Mouse (Mus musculus) liver, embryonic 15.5 days (tissue): Measurements from ENCODE around the gene Hdx. TPM values are rescaled to one million over a fixed set of nuclear protein-coding genes. Genes with fewer than 3 reads are reported as not detected.
A peak's percentile ranks its signal among the peaks of the same experiment; 100 is the strongest.

Experiments used
- ATAC-seq: fragments of 200-750 bp; cut with Nextera tagmentation; 2 replicates; pipeline ENCODE4 v1.8.0; 2017; ENCODE audit warnings: moderate number of reproducible peaks, mild to moderate bottlenecking, moderate library complexity; ENCODE audit not compliant: insufficient read depth
- H3K27ac ChIP-seq: fragments of 300-500 bp; sonication (generic); replicated peaks from 2 replicates; pipeline ENCODE4 v1.5.1; 2015; ENCODE audit warnings: mild to moderate bottlenecking, inconsistent platforms
- H3K27me3 ChIP-seq: fragments of 300-500 bp; sonication (generic); 2 replicates; pipeline ENCODE4 v1.6.1; 2015; ENCODE audit warnings: mild to moderate bottlenecking, inconsistent platforms
- H3K36me3 ChIP-seq: fragments of 300-500 bp; sonication (generic); replicated peaks from 2 replicates; pipeline ENCODE4 v1.6.1; 2015; ENCODE audit warnings: moderate library complexity, mild to moderate bottlenecking, inconsistent platforms
- H3K4me1 ChIP-seq: fragments of 300-500 bp; sonication (generic); replicated peaks from 2 replicates; pipeline ENCODE4 v1.6.1; 2015; ENCODE audit warnings: inconsistent platforms
- H3K4me2 ChIP-seq: fragments of 300-500 bp; sonication (generic); 2 replicates; pipeline ENCODE4 v1.6.1; 2015; ENCODE audit warnings: moderate library complexity, mild to moderate bottlenecking, inconsistent platforms
- H3K4me3 ChIP-seq: fragments of 300-500 bp; sonication (generic); replicated peaks from 2 replicates; pipeline ENCODE4 v1.5.1; 2015; ENCODE audit warnings: mild to moderate bottlenecking, inconsistent platforms
- H3K9ac ChIP-seq: fragments of 300-500 bp; sonication (generic); 2 replicates; pipeline ENCODE4 v1.6.1; 2015; ENCODE audit warnings: moderate library complexity, mild to moderate bottlenecking, inconsistent platforms
- H3K9me3 ChIP-seq: fragments of 300-500 bp; sonication (generic); replicated peaks from 2 replicates; pipeline ENCODE4 v1.6.1; 2016; ENCODE audit warnings: inconsistent platforms
- WGBS: fragments of 180-500 bp; shearing (Covaris S2); methylation state at CpG from one replicate; pipeline ENCODE4 v1.1.7; 2015; ENCODE audit warnings: mixed read lengths; ENCODE audit not compliant: insufficient replicate concordance; 5-methylcytosine and 5-hydroxymethylcytosine counted together
- polyA plus RNA-seq: library from polyadenylated mRNA; unstranded; fragments of >200 nt; fragmentation: Nextera tagmentation; extraction: Ambion mirVana; gene quantifications from 2 replicates; pipeline ENCODE4 v1.2.1, GENCODE M21; 2015

Hdx gene
- polyA plus RNA-seq: 0.02 TPM in 2 replicates

- Histone ChIP-seq H3K27ac (no peak within 1 kb of the TSS), H3K4me2 (peak within 1 kb of the TSS; percentile 45), H3K9me3 (no peaks in the 10 kb centered on the region), H3K4me3 (peak within 1 kb of the TSS; percentile 22; the same call in 1 of the 2 replicates), H3K27me3 (no peaks in the 10 kb centered on the region), H3K9ac (no peak within 1 kb of the TSS), H3K4me1 (no peaks in the 10 kb centered on the region), H3K36me3 (no peaks in the 10 kb centered on the region)
- WGBS: 13% methylated on average over 26 of the region's 26 CpGs
- no peak for ATAC-seq
These were observed at the start of gene Hdx for GRCm38 (mm10) chrX:111696356-111697282. TSS of gene Hdx (minus strand) at chrX:111697079.

- WGBS: 33% methylated on average over 3 of the region's 3 CpGs
- no peak for ATAC-seq
- Histone ChIP-seq H3K9me3 (no peaks in the 10 kb centered on the region), H3K9ac (no peak overlapping the region), H3K4me1 (no peaks in the 10 kb centered on the region), H3K27ac (no peak overlapping the region), H3K4me2 (no peak overlapping the region), H3K4me3 (no peak overlapping the region), H3K27me3 (no peaks in the 10 kb centered on the region), H3K36me3 (no peaks in the 10 kb centered on the region)
These were observed 11.2 kb downstream of the Hdx start for GRCm38 (mm10) chrX:111685665-111686064.

GRCm38 (mm10) chrX:111671685-111672084, 25.2 kb downstream of the Hdx start:
- Histone ChIP-seq H3K4me2 (no peak overlapping the region), H3K4me3 (no peak overlapping the region), H3K36me3 (no peaks in the 10 kb centered on the region), H3K27me3 (no peaks in the 10 kb centered on the region), H3K4me1 (no peaks in the 10 kb centered on the region), H3K9ac (no peak overlapping the region), H3K9me3 (no peaks in the 10 kb centered on the region), H3K27ac (no peak overlapping the region)
- ATAC-seq: no peak
- WGBS: 59% methylated on average over 3 of the region's 3 CpGs

- Histone ChIP-seq H3K4me3 (no peak overlapping the region), H3K4me2 (no peak overlapping the region)
These were observed 36.5 kb downstream of the Hdx start for GRCm38 (mm10) chrX:111660381-111660780.

GRCm38 (mm10) chrX:111658671-111659070, 38.2 kb downstream of the Hdx start:
- no peaks in the 10 kb centered on the region for H3K27me3 ChIP-seq
- H3K4me1 ChIP-seq: no peaks in the 10 kb centered on the region
- H3K9ac ChIP-seq: no peak overlapping the region
- 56% methylated on average over 4 of the region's 4 CpGs for WGBS
- H3K9me3 ChIP-seq: no peaks in the 10 kb centered on the region
- H3K27ac ChIP-seq: no peak overlapping the region
- H3K4me2 ChIP-seq: no peak overlapping the region
- no peaks in the 10 kb centered on the region for H3K36me3 ChIP-seq
- ATAC-seq: no peak
- H3K4me3 ChIP-seq: no peak overlapping the region

More at GRCm38 (mm10) chrX:111660381-111660780, 36.5 kb downstream of the Hdx start:
- no peaks in the 10 kb centered on the region for H3K4me1 ChIP-seq
- H3K9me3 ChIP-seq: no peaks in the 10 kb centered on the region
- H3K27me3 ChIP-seq: no peaks in the 10 kb centered on the region
- no peak for ATAC-seq
- no peak overlapping the region for H3K9ac ChIP-seq
- no peaks in the 10 kb centered on the region for H3K36me3 ChIP-seq
- no peak overlapping the region for H3K27ac ChIP-seq
- 50% methylated on average over 5 of the region's 5 CpGs for WGBS

- Histone ChIP-seq H3K27ac (no peak overlapping the region), H3K4me3 (no peak overlapping the region), H3K27me3 (no peaks in the 10 kb centered on the region), H3K36me3 (no peaks in the 10 kb centered on the region), H3K4me1 (no peaks in the 10 kb centered on the region), H3K9ac (no peak overlapping the region), H3K9me3 (no peaks in the 10 kb centered on the region), H3K4me2 (no peak overlapping the region)
- no peak for ATAC-seq
- WGBS: 51% methylated on average over 4 of the region's 4 CpGs
These were observed 51.9 kb downstream of the Hdx start for GRCm38 (mm10) chrX:111644945-111645344.

GRCm38 (mm10) chrX:111640616-111641015, 56.3 kb downstream of the Hdx start:
- H3K9ac ChIP-seq: no peak overlapping the region
- H3K4me1 ChIP-seq: no peaks in the 10 kb centered on the region
- H3K36me3 ChIP-seq: no peaks in the 10 kb centered on the region
- WGBS: 55% methylated on average over 5 of the region's 5 CpGs
- H3K4me2 ChIP-seq: no peak overlapping the region
- H3K27ac ChIP-seq: no peak overlapping the region
- H3K9me3 ChIP-seq: no peaks in the 10 kb centered on the region
- H3K27me3 ChIP-seq: no peaks in the 10 kb centered on the region
- H3K4me3 ChIP-seq: no peak overlapping the region
- ATAC-seq: no peak

- 49% methylated on average over 2 of the region's 2 CpGs for whole genome bisulfite sequencing
These were observed 99.2 kb downstream of the Hdx start for GRCm38 (mm10) chrX:111597631-111598161.

GRCm38 (mm10) chrX:111587616-111588015, 109.3 kb downstream of the Hdx start:
- no peak for ATAC-seq
- H3K9me3 ChIP-seq: no peaks in the 10 kb centered on the region
- no peak overlapping the region for H3K27ac ChIP-seq
- 56% methylated on average over 4 of the region's 4 CpGs for WGBS
- no peak overlapping the region for H3K9ac ChIP-seq
- H3K27me3 ChIP-seq: no peaks in the 10 kb centered on the region
- H3K4me1 ChIP-seq: no peaks in the 10 kb centered on the region
- H3K4me3 ChIP-seq: no peak overlapping the region
- no peak overlapping the region for H3K4me2 ChIP-seq
- H3K36me3 ChIP-seq: no peaks in the 10 kb centered on the region

More at GRCm38 (mm10) chrX:111597631-111598161, 99.2 kb downstream of the Hdx start:
- Histone ChIP-seq H3K36me3 (no peaks in the 10 kb centered on the region), H3K4me3 (no peak overlapping the region), H3K9me3 (no peaks in the 10 kb centered on the region), H3K27me3 (no peaks in the 10 kb centered on the region), H3K4me2 (no peak overlapping the region), H3K27ac (no peak overlapping the region), H3K4me1 (no peaks in the 10 kb centered on the region), H3K9ac (no peak overlapping the region)
- no peak for ATAC-seq

GRCm38 (mm10) chrX:111577044-111577443, 119.8 kb downstream of the Hdx start:
- H3K9me3 ChIP-seq: no peaks in the 10 kb centered on the region
- H3K36me3 ChIP-seq: no peaks in the 10 kb centered on the region
- H3K27me3 ChIP-seq: no peaks in the 10 kb centered on the region
- no peak overlapping the region for H3K27ac ChIP-seq
- no peak overlapping the region for H3K9ac ChIP-seq
- WGBS: 55% methylated on average over 2 of the region's 2 CpGs
- ATAC-seq: no peak
- H3K4me2 ChIP-seq: no peak overlapping the region
- H3K4me1 ChIP-seq: no peaks in the 10 kb centered on the region
- no peak overlapping the region for H3K4me3 ChIP-seq

- no peaks in the 10 kb centered on the region for H3K4me1 ChIP-seq
- H3K4me2 ChIP-seq: no peak within 1 kb of the TSS
- WGBS: 49% methylated on average over 10 of the region's 10 CpGs
- no peak within 1 kb of the TSS for H3K4me3 ChIP-seq
- H3K9me3 ChIP-seq: no peaks in the 10 kb centered on the region
- no peaks in the 10 kb centered on the region for H3K27me3 ChIP-seq
- H3K27ac ChIP-seq: no peak within 1 kb of the TSS
- no peak within 1 kb of the TSS for H3K9ac ChIP-seq
- no peak for ATAC-seq
- H3K36me3 ChIP-seq: no peaks in the 10 kb centered on the region
These were observed 159.0 kb downstream of the Hdx start, which contains the start of gene Rps6ka6 for GRCm38 (mm10) chrX:111537859-111538258. TSS of gene Rps6ka6 (minus strand) at chrX:111537959.
